8 mouse cellular contexts compared by ENCODE assay signal in genomic region chr10:19712421-19712836, GRCm38 (mm10). TPM values are rescaled to one million over a fixed set of nuclear protein-coding genes. Genes with fewer than 3 reads are reported as not detected.
DNase-seq lines count a peak whose midpoint lies in the region; ATAC-seq lines count a peak whose summit lies in the region.

Il20ra (plus strand) TSS chr10:19712570.

- H3K36me3 ChIP-seq in intestine, embryonic 15.5 days, result no peaks in the 10 kb centered on the region
- no peaks in the 10 kb centered on the region for H3K36me3 ChIP-seq in limb, embryonic 12.5 days
- H3K36me3 ChIP-seq in midbrain, embryonic 14.5 days (ENCODE audit: control insufficient read depth, insufficient read depth, low read length), result no peaks in the 10 kb centered on the region
- no peaks in the 10 kb centered on the region for H3K36me3 ChIP-seq in splenic B cell, adult 2 months (ENCODE audit: control insufficient read depth, insufficient read depth, low read length, poor library complexity, severe bottlenecking)

- peak within 1 kb of the TSS; percentile 31 for H3K9ac ChIP-seq in intestine, embryonic 15.5 days
- H3K9ac ChIP-seq in limb, embryonic 12.5 days (replicated peaks), result peak within 1 kb of the TSS; percentile 74
- H3K9ac ChIP-seq in midbrain, embryonic 14.5 days (replicated peaks; ENCODE audit: low read length), result peak within 1 kb of the TSS; percentile 51

- under 1% methylated on average over 29 of the region's 29 CpGs for WGBS in intestine, embryonic 15.5 days
- WGBS in limb, embryonic 12.5 days, result under 1% methylated on average over 29 of the region's 29 CpGs
- WGBS in midbrain, embryonic 14.5 days, result 1% methylated on average over 29 of the region's 29 CpGs

- H3K27ac ChIP-seq in intestine, embryonic 15.5 days, result no peak within 1 kb of the TSS
- H3K27ac ChIP-seq in limb, embryonic 12.5 days, result no peak within 1 kb of the TSS
- H3K27ac ChIP-seq in midbrain, embryonic 14.5 days (replicated peaks; ENCODE audit: low read depth, low read length), result no peak within 1 kb of the TSS

- DNase-seq in kidney, adult 18-20 months, result peak; percentile 32
- DNase-seq in kidney, adult 11 months, result no peak
- DNase-seq in embryo, embryonic 10 days (ENCODE audit: low spot score), result peak; percentile 67
- peak; percentile 50 for DNase-seq in gastrocnemius, postnatal 14 days
- peak; percentile 77 for DNase-seq in midbrain, embryonic 14.5 days
- peak; percentile 64 for DNase-seq in splenic B cell, adult 2 months (ENCODE audit: low read depth, low spot score)

- H3K9me3 ChIP-seq in intestine, embryonic 15.5 days, result no peaks in the 10 kb centered on the region
- no peaks in the 10 kb centered on the region for H3K9me3 ChIP-seq in limb, embryonic 12.5 days
- no peaks in the 10 kb centered on the region for H3K9me3 ChIP-seq in midbrain, embryonic 14.5 days (ENCODE audit: control insufficient read depth, low read length)

- intact Hi-C loops in gastrocnemius, postnatal 14 days (cut with DNase I; ENCODE audit: low total_unique reads), result loop anchor here (10.0 kb wide), 1 partner anchor 182 kb away; no protein-coding TSS in a partner anchor

- H3K4me1 ChIP-seq in intestine, embryonic 15.5 days (replicated peaks), result 0 out of 2 replicates have a peak, but pooled peaks cover 4% of the 10 kb centered on the region
- peaks cover 4% of the 10 kb centered on the region for H3K4me1 ChIP-seq in limb, embryonic 12.5 days (replicated peaks)
- H3K4me1 ChIP-seq in midbrain, embryonic 14.5 days (ENCODE audit: control insufficient read depth, insufficient read depth, low read length), result peaks cover 7% of the 10 kb centered on the region; the same call in 1 of the 2 replicates

- peak; percentile 58 for ATAC-seq in intestine, embryonic 15.5 days
- no peak for ATAC-seq in limb, embryonic 12.5 days (ENCODE audit: insufficient number of reproducible peaks, insufficient read depth, low FRiP score, low TSS enrichment, low read depth)
- peak; percentile 57 for ATAC-seq in midbrain, embryonic 14.5 days (ENCODE audit: low FRiP score, low TSS enrichment)

- peak within 1 kb of the TSS; percentile 49 for H3K4me3 ChIP-seq in intestine, embryonic 15.5 days (replicated peaks)
- H3K4me3 ChIP-seq in limb, embryonic 12.5 days (replicated peaks), result peak within 1 kb of the TSS; percentile 54
- peak within 1 kb of the TSS; percentile 42 for H3K4me3 ChIP-seq in midbrain, embryonic 14.5 days (replicated peaks; ENCODE audit: low read depth, low read length)

- peaks cover 8% of the 10 kb centered on the region for H3K27me3 ChIP-seq in intestine, embryonic 15.5 days (replicated peaks)
- peaks cover 32% of the 10 kb centered on the region for H3K27me3 ChIP-seq in limb, embryonic 12.5 days
- H3K27me3 ChIP-seq in midbrain, embryonic 14.5 days (ENCODE audit: control insufficient read depth, insufficient read depth, low read length), result peaks cover 17% of the 10 kb centered on the region; the same call in 1 of the 2 replicates
- no peaks in the 10 kb centered on the region for H3K27me3 ChIP-seq in splenic B cell, adult 2 months (ENCODE audit: control insufficient read depth, insufficient read depth, low read length, poor library complexity, severe bottlenecking)

- peak within 1 kb of the TSS; percentile 97 for H3K4me2 ChIP-seq in intestine, embryonic 15.5 days (replicated peaks)
- peak within 1 kb of the TSS; percentile 89 for H3K4me2 ChIP-seq in limb, embryonic 12.5 days
- peak within 1 kb of the TSS; percentile 88 for H3K4me2 ChIP-seq in midbrain, embryonic 14.5 days (ENCODE audit: low read length)

RNA-seq across cellular contexts. Expression of gene Il20ra, which starts in this region (rescaled TPM):
- total RNA-seq in gastrocnemius, postnatal 14 days (2021), result not detected
- polyA plus RNA-seq in intestine, embryonic 15.5 days (2015; fragmentation: Nextera tagmentation; extraction: Ambion mirVana), result 0.09 and 0.20 TPM in 2 replicates
- polyA plus RNA-seq in limb, embryonic 12.5 days (2016; fragmentation: Nextera tagmentation; extraction: Ambion mirVana), result 0.10 and 0.19 TPM in 2 replicates
- 0.26 and 0.65 TPM in 2 replicates for polyA plus RNA-seq in midbrain, embryonic 14.5 days (2014; fragmentation: Nextera tagmentation; extraction: Ambion mirVana)

Comparison
In these comparisons a context has a peak if more than half of its experiments do, and no peak if none do; other contexts are left out.
1. Peak in DNase-seq in gastrocnemius, postnatal 14 days; RNA of the gene not detected or under 1 TPM.
2. Peak in ATAC-seq, H3K4me3 ChIP-seq, H3K9ac ChIP-seq and H3K4me2 ChIP-seq in intestine, embryonic 15.5 days; RNA of the gene not detected or under 1 TPM.
3. Peak in DNase-seq, ATAC-seq, H3K4me3 ChIP-seq, H3K9ac ChIP-seq and H3K4me2 ChIP-seq in midbrain, embryonic 14.5 days; RNA of the gene not detected or under 1 TPM.